Mouse (Mus musculus): ENCODE measurements at regions not wholly inside any gene's neighbourhood (a gene's known extent, or its start where the extent isn't known, plus 50 kb on each side); places are given as distances from the start of the nearest gene placed in this dataset.

GRCm38 (mm10) chr2:33985316-33985715 is 97.6 kb upstream of the Mvb12b start:
- DNase-seq (ENCODE audit: low spot score in 2 of 2) = peak in 1 of 2 experiments; percentile 21

- DNase-seq (ENCODE audit: low spot score in 2 of 2) = no peak
These were observed 95.5 kb upstream of the Mvb12b start for GRCm38 (mm10) chr2:33983112-33983748.

GRCm38 (mm10) chr2:33981936-33982335 is 94.2 kb upstream of the Mvb12b start:
- peak in 1 of 2 experiments; percentile 1 for DNase-seq (ENCODE audit: low spot score in 2 of 2)

- no peak for DNase-seq (ENCODE audit: low spot score in 2 of 2)
These were observed 93.6 kb upstream of the Mvb12b start for GRCm38 (mm10) chr2:33981321-33981720.

- no peak for DNase-seq (ENCODE audit: low spot score in 2 of 2)
These were observed 93.1 kb upstream of the Mvb12b start for GRCm38 (mm10) chr2:33980884-33981283.

GRCm38 (mm10) chr2:33979276-33979675 is 91.5 kb upstream of the Mvb12b start:
- DNase-seq (ENCODE audit: low spot score in 2 of 2) = no peak

- DNase-seq (ENCODE audit: low spot score in 2 of 2) = no peak
These were observed 90.8 kb upstream of the Mvb12b start for GRCm38 (mm10) chr2:33978550-33978949.

- no peak for DNase-seq (ENCODE audit: low spot score in 2 of 2)
These were observed 90.0 kb upstream of the Mvb12b start for GRCm38 (mm10) chr2:33977576-33978352.

- peak in 1 of 2 experiments; percentile 1 for DNase-seq (ENCODE audit: low spot score in 2 of 2)
These were observed 89.4 kb upstream of the Mvb12b start for GRCm38 (mm10) chr2:33977151-33977550.

- no peak for DNase-seq (ENCODE audit: low spot score in 2 of 2)
These were observed 88.4 kb upstream of the Mvb12b start for GRCm38 (mm10) chr2:33976183-33976582.

- peak in 1 of 2 experiments; percentile 16 for DNase-seq (ENCODE audit: low spot score in 2 of 2)
These were observed 87.8 kb upstream of the Mvb12b start for GRCm38 (mm10) chr2:33975423-33976127.

GRCm38 (mm10) chr2:33974737-33975422 is 87.1 kb upstream of the Mvb12b start:
- peak in 1 of 2 experiments; percentile 2 for DNase-seq (ENCODE audit: low spot score in 2 of 2)

- DNase-seq (ENCODE audit: low spot score in 2 of 2) = no peak
These were observed 86.3 kb upstream of the Mvb12b start for GRCm38 (mm10) chr2:33974031-33974430.

GRCm38 (mm10) chr2:33973213-33973834 is 85.6 kb upstream of the Mvb12b start:
- DNase-seq (ENCODE audit: low spot score in 2 of 2) = peak; percentile 71 to 82

- DNase-seq (ENCODE audit: low spot score in 2 of 2) = peak; percentile 40 to 43
These were observed 79.3 kb upstream of the Mvb12b start for GRCm38 (mm10) chr2:33966984-33967421.

- no peak for DNase-seq (ENCODE audit: low spot score in 2 of 2)
These were observed 78.7 kb upstream of the Mvb12b start for GRCm38 (mm10) chr2:33966389-33966983.

- DNase-seq (ENCODE audit: low spot score in 2 of 2) = no peak
These were observed 76.3 kb upstream of the Mvb12b start for GRCm38 (mm10) chr2:33964096-33964495.

- no peak for DNase-seq (ENCODE audit: low spot score in 2 of 2)
These were observed 74.8 kb upstream of the Mvb12b start for GRCm38 (mm10) chr2:33962355-33963037.

GRCm38 (mm10) chr2:33961566-33961965 is 73.8 kb upstream of the Mvb12b start:
- DNase-seq (ENCODE audit: low spot score in 2 of 2) = no peak

- no peak for DNase-seq (ENCODE audit: low spot score in 2 of 2)
These were observed 70.0 kb upstream of the Mvb12b start for GRCm38 (mm10) chr2:33957754-33958153.
